ENCODE assay signal across 19 mouse cellular contexts in genomic region chr1:87896921-87897320, GRCm38 (mm10). TPM values are rescaled to one million over a fixed set of nuclear protein-coding genes. Genes with fewer than 3 reads are reported as not detected.
A peak's percentile ranks its signal among the peaks of the same experiment; 100 is the strongest.
DNase-seq lines count a peak whose midpoint lies in the region; TF ChIP-seq lines count a peak whose summit lies in the region.
"Had no signal": no experiment of that assay in that cellular context is flagged by ENCODE, and none has a peak within 500 bp of the region (broad histone marks: within the 10 kb centered on the region; RNA-seq: fewer than 3 reads in every experiment).

No protein-coding gene starts in this region.

- no peaks in the 10 kb centered on the region for H3K36me3 ChIP-seq in kidney, adult 2 months (ENCODE audit: control insufficient read depth, insufficient read depth, low read length)
- H3K36me3 ChIP-seq in liver, adult 2 months (ENCODE audit: control insufficient read depth, insufficient read depth, low read length): no peaks in the 10 kb centered on the region
- H3K36me3 ChIP-seq: heart, embryonic 13.5 days had no signal

- no peak for TF ChIP-seq CTCF in kidney, adult 2 months (conservative IDR thresholded peaks at IDR 0.05; ENCODE audit: insufficient read depth, insufficient read length, low read depth, low read length)
- TF ChIP-seq CTCF in liver, adult 2 months (IDR thresholded peaks at IDR 0.05; ENCODE audit: low read depth, low read length): no peak

- TF ChIP-seq POLR2A in kidney, adult 2 months (IDR thresholded peaks at IDR 0.05; ENCODE audit: low read depth, low read length): no peak
- TF ChIP-seq POLR2A in liver, adult 2 months (IDR thresholded peaks at IDR 0.05; ENCODE audit: extremely low read depth, insufficient read depth, low read length): no peak

- H3K79me2 ChIP-seq in liver, adult 2 months (ENCODE audit: control insufficient read depth, insufficient read depth, low read length): no peaks in the 10 kb centered on the region; the same call in 1 of the 2 replicates

- H3K4me3 ChIP-seq in kidney, adult 2 months (ENCODE audit: insufficient read depth, low read depth, low read length): no peak overlapping the region
- no peak overlapping the region for H3K4me3 ChIP-seq in liver, adult 2 months (ENCODE audit: insufficient read depth, low read depth, low read length)
- H3K4me3 ChIP-seq in brown adipose tissue, adult 24 weeks (ENCODE audit: insufficient read depth, low read depth, low read length): no peak overlapping the region
- H3K4me3 ChIP-seq: embryonic facial prominence, embryonic 10.5 days; forebrain, embryonic 13.5 days; heart, embryonic 13.5 days had no signal

- no peak overlapping the region for H3K9ac ChIP-seq in liver, adult 2 months (ENCODE audit: low read depth, low read length)
- H3K9ac ChIP-seq: forebrain, embryonic 13.5 days; forebrain, postnatal 0 days; heart, embryonic 13.5 days had no signal

- whole genome bisulfite sequencing in kidney, adult 2 months: 52% methylated on average over 2 of the region's 2 CpGs
- WGBS in liver, adult 2 months: 24% methylated on average over 2 of the region's 2 CpGs

- H3K27me3 ChIP-seq in kidney, adult 2 months (replicated peaks; ENCODE audit: control insufficient read depth, insufficient read depth, low read length): no peaks in the 10 kb centered on the region
- no peaks in the 10 kb centered on the region for H3K27me3 ChIP-seq in liver, adult 2 months (ENCODE audit: control insufficient read depth, insufficient read depth, low read length)
- H3K27me3 ChIP-seq: CH12.LX; forebrain, embryonic 13.5 days; heart, embryonic 13.5 days; Patski had no signal

- H3K4me1 ChIP-seq in kidney, adult 2 months (ENCODE audit: control insufficient read depth, insufficient read depth, low read length): peaks cover 10% of the 10 kb centered on the region; the same call in 1 of the 2 replicates
- peaks cover 28% of the 10 kb centered on the region for H3K4me1 ChIP-seq in liver, adult 2 months (ENCODE audit: control insufficient read depth, insufficient read depth, low read length)
- peaks cover 22% of the 10 kb centered on the region for H3K4me1 ChIP-seq in brown adipose tissue, adult 24 weeks (ENCODE audit: control insufficient read depth, insufficient read depth, insufficient read length, low read length)

- peak; percentile 78 for DNase-seq in kidney, adult 2 months
- DNase-seq in kidney, postnatal 10 days: no peak
- peak; percentile 80 for DNase-seq in liver, adult 2 months (ENCODE audit: extremely low read depth, low read depth, low spot score)
- DNase-seq in liver: no peak
- peak; percentile 43 to 68 for DNase-seq in kidney, postnatal 25 days
- no peak for DNase-seq in ovary, adult 18-20 months (ENCODE audit: low spot score)
- DNase-seq: adrenal gland, postnatal 14 days; cerebellum, adult 18-20 months; cerebellum, adult 9-11 months; cerebellum, postnatal 36 days; forebrain, postnatal 0 days; gastrocnemius, postnatal 14 days; heart, postnatal 36 days had no signal

- peak overlapping the region; percentile 75; the same call in 1 of the 2 replicates for H3K27ac ChIP-seq in kidney, adult 2 months (ENCODE audit: insufficient read depth, low read depth, low read length)
- H3K27ac ChIP-seq in liver, adult 2 months (replicated peaks; ENCODE audit: insufficient read depth, low read depth, low read length): peak overlapping the region; percentile 45
- H3K27ac ChIP-seq in brown adipose tissue, adult 24 weeks (replicated peaks; ENCODE audit: low read depth, low read length): 0 out of 2 replicates have a peak overlapping the region, but pooled peaks have one; percentile 28
- H3K27ac ChIP-seq: embryonic facial prominence, embryonic 10.5 days; forebrain, embryonic 13.5 days; heart, embryonic 13.5 days had no signal

RNA-seq across cellular contexts. Expression of gene Dgkd, which starts 43.8 kb away (rescaled TPM):
- 31.4 and 32.1 TPM in 2 replicates for polyA plus RNA-seq in kidney, adult 2 months (2012; rRNA removed)
- 12.4 and 14.8 TPM in 2 replicates for total RNA-seq in liver, adult 2 months (2014; rRNA removed)
- 7.1 and 9.6 TPM in 2 replicates for polyA plus RNA-seq in liver, adult 2 months (2012; rRNA removed)
- polyA plus RNA-seq in brown adipose tissue, adult 24 weeks (2012; ENCODE audit: insufficient read depth, insufficient read length, missing spikeins): 59.1 and 61.6 TPM in 2 replicates

Comparison
In these comparisons a context has a peak if more than half of its experiments do, and no peak if none do; other contexts are left out.
1. DNase-seq: peak in kidney, adult 2 months (single experiment), liver, adult 2 months (single experiment) and kidney, postnatal 25 days (2 of 2); none in kidney, postnatal 10 days (single experiment), liver (single experiment) and ovary, adult 18-20 months (single experiment).
2. Peak in every context shown above with its lines, with median percentiles within 50 percentile points of each other: H3K27ac ChIP-seq.